Mouse (Mus musculus): ENCODE results near the gene Trpm3.

DNA sequence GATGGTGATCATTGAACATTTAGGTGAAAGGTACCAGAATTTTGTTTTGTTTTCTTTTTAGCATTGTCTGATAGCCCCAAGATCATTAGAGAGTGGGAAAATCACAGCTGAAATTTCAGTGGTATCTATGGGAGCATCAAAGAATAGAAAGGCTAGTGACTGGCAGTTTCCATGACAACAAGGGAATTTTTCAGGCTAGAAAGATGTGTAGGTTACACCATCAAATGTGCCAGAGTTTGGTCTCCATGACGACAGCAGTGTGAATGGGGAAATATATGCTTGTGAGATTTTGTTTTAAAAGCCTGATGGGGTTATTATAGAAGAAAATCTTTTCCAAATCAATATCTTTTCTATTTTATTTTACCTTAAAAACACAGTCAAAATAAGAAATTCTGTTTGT is 50.9 kb downstream of the Trpm3 start:
- no peak for TF ChIP-seq POLR2A (IDR thresholded peaks at IDR 0.05; ENCODE audit: insufficient read depth, low read length)
- TF ChIP-seq CTCF (IDR thresholded peaks at IDR 0.05; ENCODE audit: low read depth, low read length): no peak
- TF ChIP-seq EP300 (IDR thresholded peaks at IDR 0.05; ENCODE audit: insufficient read depth, low read depth, low read length): no peak
